Mouse (Mus musculus) lung, adult 2 months (tissue): ENCODE results near the gene Olfr891. TPM values are rescaled to one million over a fixed set of nuclear protein-coding genes. Genes with fewer than 3 reads are reported as not detected.
"Not testable (repeated sequence)": the region's sequence is repeated elsewhere in the genome, so short reads cannot be mapped to it uniquely, and the experiment has no call there.

Source experiments
- DNase-seq: peaks from one replicate; pipeline ENCODE4 v3.0.0; 2022
- H3K4me1 ChIP-seq: fragments of 200-500 bp; 2 replicates; pipeline ENCODE4 v1.6.1; 2011; ENCODE audit warnings: low read length; ENCODE audit not compliant: control insufficient read depth, insufficient read depth
- H3K4me3 ChIP-seq: fragments of 200-500 bp; replicated peaks from 2 replicates; pipeline ENCODE3; 2011; ENCODE audit warnings: low read depth, mild to moderate bottlenecking, control low read depth, low read length; ENCODE audit errors: extremely low read depth
- CTCF ChIP-seq: fragments of 200-500 bp; IDR thresholded peaks from 2 replicates; pipeline ENCODE4 v1.5.1; 2011; ENCODE audit warnings: mild to moderate bottlenecking, low read length, control low read depth; ENCODE audit not compliant: insufficient read depth
- POLR2A ChIP-seq: fragments of 200-500 bp; IDR thresholded peaks from 2 replicates; pipeline ENCODE4 v1.6.1; 2011; ENCODE audit warnings: low read depth, mild to moderate bottlenecking, control low read depth, low read length, borderline replicate concordance; ENCODE audit errors: extremely low read depth
- WGBS: fragments of 180-500 bp; shearing (Covaris S2); methylation state at CpG from one replicate; pipeline ENCODE4 v1.1.7; 2018; 5-methylcytosine and 5-hydroxymethylcytosine counted together
- polyA plus RNA-seq: library from polyadenylated mRNA; depleted of rRNA; stranded (reverse); fragments of >200 nt; gene quantifications from 2 replicates; pipeline ENCODE4 v1.2.3, GENCODE M21; 2012; rRNA removed

The Olfr891 gene
- not detected in 2 replicates for polyA plus RNA-seq

DNA sequence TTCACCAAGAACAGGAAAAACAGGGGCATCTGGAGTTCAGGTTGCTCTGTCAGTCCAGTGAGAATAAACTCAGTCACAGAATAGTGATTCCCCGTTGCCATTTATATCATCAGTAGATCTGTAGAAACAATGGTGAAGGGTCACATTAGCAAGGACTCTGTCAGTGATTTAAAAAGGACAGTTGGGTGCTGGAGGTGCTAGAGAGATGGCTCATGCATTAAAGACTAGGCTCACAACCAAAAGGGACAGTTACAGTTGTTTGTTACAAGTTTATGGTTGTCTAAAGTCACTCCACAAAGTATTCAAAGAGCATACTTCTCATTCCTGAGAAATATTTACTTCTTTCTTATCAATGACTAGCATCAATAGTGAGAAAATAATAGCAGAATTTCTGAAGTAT lies at the start of gene Olfr891:
Gene Olfr891, minus strand, starts transcription at position 101 of the 400 bp plus-strand sequence.
- no peak for TF ChIP-seq POLR2A
- TF ChIP-seq CTCF, result no peak
- no peak for DNase-seq
- Histone ChIP-seq H3K4me1 (no peaks in the 10 kb centered on the region), H3K4me3 (no peak within 1 kb of the TSS)
- WGBS, result 72% methylated on average over 1 of the region's 1 CpGs

DNA sequence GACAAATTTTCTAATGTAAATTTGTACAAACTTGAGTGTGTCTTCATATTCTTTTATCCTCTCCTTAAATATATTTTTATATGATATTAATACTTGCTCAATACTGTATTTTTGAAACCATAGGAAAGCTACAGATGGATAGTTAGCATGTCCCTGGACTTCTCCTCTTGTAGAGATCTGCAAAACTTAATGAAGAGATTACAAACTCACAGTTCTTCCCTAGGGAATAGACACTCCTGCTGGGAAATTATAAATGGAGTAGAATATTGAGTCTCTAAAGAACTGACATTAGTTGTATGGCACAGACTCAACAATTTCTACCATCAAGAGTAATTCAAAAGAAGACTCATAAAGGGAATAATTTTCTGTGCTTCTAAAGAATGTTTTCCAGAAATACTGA lies 37.1 kb upstream of the Olfr891 start, which contains the start of gene Olfr894:
Gene Olfr894, plus strand, starts transcription at position 301 of the 400 bp plus-strand sequence.
- no peak within 1 kb of the TSS for H3K4me3 ChIP-seq
- no peak for DNase-seq
- H3K4me1 ChIP-seq, result no peaks in the 10 kb centered on the region
- TF ChIP-seq POLR2A (no peak), CTCF (no peak)

DNA sequence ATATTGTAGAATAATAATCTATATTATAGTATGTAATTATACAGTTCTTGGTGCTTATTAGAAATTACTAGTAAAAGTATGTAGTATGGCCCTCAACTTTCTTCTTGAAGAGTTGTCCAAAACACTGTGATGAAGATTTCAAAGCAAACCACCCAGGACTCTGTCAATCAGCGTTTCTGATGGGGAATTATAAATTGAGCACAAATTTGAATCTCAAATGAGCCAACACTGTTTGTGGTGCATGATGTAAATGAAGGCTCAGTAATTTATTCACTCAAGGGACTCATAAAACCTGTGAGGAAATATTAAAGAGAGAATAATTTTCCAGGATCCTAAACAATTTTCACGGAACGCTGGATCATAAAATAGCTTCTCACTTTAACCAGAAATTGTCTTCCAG lies 27.4 kb upstream of the Olfr891 start, which contains the start of gene Olfr893:
Gene Olfr893, plus strand, starts transcription at position 301 of the 400 bp plus-strand sequence.
- Histone ChIP-seq H3K4me1 (no peaks in the 10 kb centered on the region), H3K4me3 (no peak within 1 kb of the TSS)
- WGBS, result 80% methylated on average over 3 of the region's 3 CpGs
- no peak for DNase-seq
- TF ChIP-seq CTCF, result no peak
- TF ChIP-seq POLR2A, result no peak

DNA sequence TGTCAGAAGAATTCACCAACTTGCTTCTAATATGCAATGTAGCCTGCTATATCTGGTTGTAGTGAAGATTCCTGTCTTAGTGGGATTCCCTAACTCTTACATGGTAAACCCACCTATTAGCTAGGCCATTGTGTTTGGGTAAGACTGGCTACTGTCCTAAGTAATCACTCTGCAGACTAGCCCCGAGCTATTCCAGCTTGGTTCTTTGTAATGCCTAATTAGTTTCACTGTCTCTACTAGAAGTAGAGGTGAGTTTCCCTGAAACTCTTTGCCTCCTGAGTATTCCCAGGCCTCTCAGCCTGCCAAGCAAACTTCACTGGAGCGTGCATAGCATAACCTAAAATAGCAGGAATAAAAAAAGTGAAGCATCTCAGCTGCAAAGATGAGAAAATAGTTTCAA lies 12.3 kb downstream of the Olfr891 start:
- H3K4me3 ChIP-seq, DNase-seq, H3K4me1 ChIP-seq: not testable (repeated sequence)
- 37% methylated on average over 2 of the region's 2 CpGs for WGBS

DNA sequence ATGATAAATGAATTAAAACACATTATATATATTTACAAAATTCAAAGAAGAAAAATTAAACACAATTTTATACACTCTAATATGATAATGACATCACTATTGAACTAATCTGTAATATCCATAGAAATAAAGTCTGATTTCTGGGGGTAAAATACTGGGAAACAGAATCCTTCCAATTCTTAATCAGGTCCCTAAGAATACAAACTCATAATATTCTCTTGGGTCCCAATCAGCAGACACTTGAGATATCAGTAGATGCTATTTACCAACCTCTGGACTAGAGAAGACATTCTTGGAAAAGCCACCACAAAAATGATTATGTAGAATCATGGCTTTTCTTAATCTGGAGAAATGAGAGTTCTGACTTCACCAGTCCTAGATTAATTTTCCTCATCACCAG lies 38.4 kb downstream of the Olfr891 start, which contains the start of gene Olfr890:
Gene Olfr890, plus strand, starts transcription at position 301 of the 400 bp plus-strand sequence.
- DNase-seq, result no peak
- TF ChIP-seq CTCF (no peak), POLR2A (no peak)
- no peak within 1 kb of the TSS for H3K4me3 ChIP-seq
- H3K4me1 ChIP-seq, result no peaks in the 10 kb centered on the region

Other genes with a start within 250 kb of the Olfr891 start
- not detected in 2 replicates for gene Olfr881, start 189.0 kb downstream of the Olfr891 start, polyA plus RNA-seq
- gene Olfr883, start 155.0 kb downstream of the Olfr891 start, polyA plus RNA-seq, result not detected in 2 replicates
- not detected in 2 replicates for gene Olfr884, start 134.3 kb downstream of the Olfr891 start, polyA plus RNA-seq
- gene Olfr885, start 119.5 kb downstream of the Olfr891 start, polyA plus RNA-seq, result not detected in 2 replicates
- not detected in 2 replicates for gene Olfr887, start 96.7 kb downstream of the Olfr891 start, polyA plus RNA-seq
- gene Olfr888, start 72.7 kb downstream of the Olfr891 start, polyA plus RNA-seq, result not detected in 2 replicates
- gene Olfr889, start 65.6 kb downstream of the Olfr891 start, polyA plus RNA-seq, result not detected in 2 replicates
- gene Olfr890, start 38.3 kb downstream of the Olfr891 start, polyA plus RNA-seq, result not detected in 2 replicates
- gene Olfr893, start 27.5 kb upstream of the Olfr891 start, polyA plus RNA-seq, result not detected in 2 replicates
- gene Olfr894, start 37.2 kb upstream of the Olfr891 start, polyA plus RNA-seq, result not detected in 2 replicates
- not detected in 2 replicates for gene Olfr143, start 72.0 kb upstream of the Olfr891 start, polyA plus RNA-seq
- not detected in 2 replicates for gene Olfr895, start 87.0 kb upstream of the Olfr891 start, polyA plus RNA-seq
- gene Olfr896-ps1, start 110.3 kb upstream of the Olfr891 start, polyA plus RNA-seq, result not detected in 2 replicates
- not detected in 2 replicates for gene Olfr25, start 148.2 kb upstream of the Olfr891 start, polyA plus RNA-seq
- not detected in 2 replicates for gene Olfr898, start 167.6 kb upstream of the Olfr891 start, polyA plus RNA-seq
- gene Olfr250, start 186.1 kb upstream of the Olfr891 start, polyA plus RNA-seq, result not detected in 2 replicates
- gene Olfr251, start 196.3 kb upstream of the Olfr891 start, polyA plus RNA-seq, result not detected in 2 replicates
- gene Olfr147, start 220.9 kb upstream of the Olfr891 start, polyA plus RNA-seq, result not detected in 2 replicates
- gene Olfr901, start 248.6 kb upstream of the Olfr891 start, polyA plus RNA-seq, result not detected in 2 replicates